Mouse (Mus musculus): ENCODE measurements around the gene Gm17720. TPM values are rescaled to one million over a fixed set of nuclear protein-coding genes. Genes with fewer than 3 reads are reported as not detected.

Gm17720 gene
- polyA plus RNA-seq, 1 experiment, result not detected

- no peaks in the 10 kb centered on the region for H3K4me1 ChIP-seq (ENCODE audit: control insufficient read depth, insufficient read depth, low read length)
- TF ChIP-seq CTCF (IDR thresholded peaks at IDR 0.05; ENCODE audit: insufficient read depth, low read depth, low read length) (no peak), POLR2A (IDR thresholded peaks at IDR 0.05; ENCODE audit: insufficient read depth, low read depth, low read length) (no peak)
- no peak overlapping the region for H3K27ac ChIP-seq (ENCODE audit: insufficient read depth, low read depth, low read length)
- WGBS, result 33% methylated on average over 1 of the region's 1 CpGs
- H3K4me3 ChIP-seq (ENCODE audit: insufficient read depth, low read depth, low read length), result no peak overlapping the region
Observed at GRCm38 (mm10) chr8:110091869-110092268, 10.7 kb downstream of the Gm17720 start.

- H3K4me1 ChIP-seq (ENCODE audit: control insufficient read depth, insufficient read depth, low read length), result peaks cover 18% of the 10 kb centered on the region
- H3K27ac ChIP-seq (ENCODE audit: insufficient read depth, low read depth, low read length), result no peak overlapping the region
- TF ChIP-seq POLR2A (IDR thresholded peaks at IDR 0.05; ENCODE audit: insufficient read depth, low read depth, low read length), result no peak
- no peak for TF ChIP-seq CTCF (IDR thresholded peaks at IDR 0.05; ENCODE audit: insufficient read depth, low read depth, low read length)
- no peak overlapping the region for H3K4me3 ChIP-seq (ENCODE audit: insufficient read depth, low read depth, low read length)
- 74% methylated on average over 11 of the region's 11 CpGs for WGBS
Observed at GRCm38 (mm10) chr8:110082416-110083105, 20.0 kb downstream of the Gm17720 start.

- TF ChIP-seq CTCF (IDR thresholded peaks at IDR 0.05; ENCODE audit: insufficient read depth, low read depth, low read length) (no peak), POLR2A (IDR thresholded peaks at IDR 0.05; ENCODE audit: insufficient read depth, low read depth, low read length) (0 out of 2 replicates have a peak, but pooled peaks have one; percentile 55)
- 0 out of 2 replicates have a peak within 1 kb of the TSS, but pooled peaks have one; percentile 38 for H3K27ac ChIP-seq (ENCODE audit: insufficient read depth, low read depth, low read length)
- 6% methylated on average over 54 of the region's 54 CpGs for WGBS
Observed at GRCm38 (mm10) chr8:110079282-110080221, 23.0 kb downstream of the Gm17720 start, which contains the start of gene Zfp612. Gene Zfp612, plus strand, starts transcription at chr8:110079746.

GRCm38 (mm10) chr8:110074496-110074895, 28.1 kb downstream of the Gm17720 start:
- 82% methylated on average over 8 of the region's 8 CpGs for WGBS
- Histone ChIP-seq H3K27ac (ENCODE audit: insufficient read depth, low read depth, low read length) (no peak overlapping the region), H3K4me3 (ENCODE audit: insufficient read depth, low read depth, low read length) (no peak overlapping the region), H3K4me1 (ENCODE audit: control insufficient read depth, insufficient read depth, low read length) (peaks cover 3% of the 10 kb centered on the region; the same call in 1 of the 2 replicates)
- no peak for TF ChIP-seq CTCF (IDR thresholded peaks at IDR 0.05; ENCODE audit: insufficient read depth, low read depth, low read length)
- no peak for TF ChIP-seq POLR2A (IDR thresholded peaks at IDR 0.05; ENCODE audit: insufficient read depth, low read depth, low read length)

More at GRCm38 (mm10) chr8:110079282-110080221, 23.0 kb downstream of the Gm17720 start, which contains the start of gene Zfp612:
- peak within 1 kb of the TSS; percentile 80 for H3K4me3 ChIP-seq (ENCODE audit: insufficient read depth, low read depth, low read length)
- peaks cover 18% of the 10 kb centered on the region for H3K4me1 ChIP-seq (ENCODE audit: control insufficient read depth, insufficient read depth, low read length)

GRCm38 (mm10) chr8:110071600-110071999, 31.0 kb downstream of the Gm17720 start:
- TF ChIP-seq CTCF (IDR thresholded peaks at IDR 0.05; ENCODE audit: insufficient read depth, low read depth, low read length) (peak; percentile 83), POLR2A (IDR thresholded peaks at IDR 0.05; ENCODE audit: insufficient read depth, low read depth, low read length) (no peak)
- H3K4me3 ChIP-seq (ENCODE audit: insufficient read depth, low read depth, low read length), result no peak overlapping the region
- H3K27ac ChIP-seq (ENCODE audit: insufficient read depth, low read depth, low read length), result no peak overlapping the region
- 17% methylated on average over 9 of the region's 9 CpGs for WGBS
- no peaks in the 10 kb centered on the region for H3K4me1 ChIP-seq (ENCODE audit: control insufficient read depth, insufficient read depth, low read length)

- Histone ChIP-seq H3K4me3 (ENCODE audit: insufficient read depth, low read depth, low read length) (no peak overlapping the region), H3K27ac (ENCODE audit: insufficient read depth, low read depth, low read length) (no peak overlapping the region), H3K4me1 (ENCODE audit: control insufficient read depth, insufficient read depth, low read length) (no peaks in the 10 kb centered on the region)
- TF ChIP-seq POLR2A (IDR thresholded peaks at IDR 0.05; ENCODE audit: insufficient read depth, low read depth, low read length) (no peak), CTCF (IDR thresholded peaks at IDR 0.05; ENCODE audit: insufficient read depth, low read depth, low read length) (no peak)
- 87% methylated on average over 4 of the region's 4 CpGs for WGBS
Observed at GRCm38 (mm10) chr8:110069706-110070105, 32.8 kb downstream of the Gm17720 start.

- H3K27ac ChIP-seq (ENCODE audit: insufficient read depth, low read depth, low read length), result no peak overlapping the region
- H3K4me3 ChIP-seq (ENCODE audit: insufficient read depth, low read depth, low read length), result no peak overlapping the region
- H3K4me1 ChIP-seq (ENCODE audit: control insufficient read depth, insufficient read depth, low read length), result no peaks in the 10 kb centered on the region
- TF ChIP-seq CTCF (IDR thresholded peaks at IDR 0.05; ENCODE audit: insufficient read depth, low read depth, low read length), result no peak
- TF ChIP-seq POLR2A (IDR thresholded peaks at IDR 0.05; ENCODE audit: insufficient read depth, low read depth, low read length), result no peak
- 91% methylated on average over 4 of the region's 4 CpGs for WGBS
Observed at GRCm38 (mm10) chr8:110065676-110066075, 36.9 kb downstream of the Gm17720 start.

GRCm38 (mm10) chr8:110064606-110065365, 37.8 kb downstream of the Gm17720 start:
- 88% methylated on average over 18 of the region's 18 CpGs for WGBS
- TF ChIP-seq POLR2A (IDR thresholded peaks at IDR 0.05; ENCODE audit: insufficient read depth, low read depth, low read length), result no peak
- no peak for TF ChIP-seq CTCF (IDR thresholded peaks at IDR 0.05; ENCODE audit: insufficient read depth, low read depth, low read length)
- H3K4me1 ChIP-seq (ENCODE audit: control insufficient read depth, insufficient read depth, low read length), result no peaks in the 10 kb centered on the region
- H3K27ac ChIP-seq (ENCODE audit: insufficient read depth, low read depth, low read length), result no peak overlapping the region
- no peak overlapping the region for H3K4me3 ChIP-seq (ENCODE audit: insufficient read depth, low read depth, low read length)
